Mouse (Mus musculus) hindbrain, embryonic 11.5 days (tissue): Measurements from ENCODE around the gene Tshb. TPM values are rescaled to one million over a fixed set of nuclear protein-coding genes. Genes with fewer than 3 reads are reported as not detected.

Experiments
- ATAC-seq: fragments of 200-750 bp; cut with Nextera tagmentation; 2 replicates; pipeline ENCODE4 v1.8.0; 2017; ENCODE audit warnings: mild to moderate bottlenecking, moderate TSS enrichment, moderate library complexity; ENCODE audit not compliant: low FRiP score
- DNase-seq: peaks from one replicate; pipeline ENCODE4 v3.0.0-alpha.2; 2015; ENCODE audit warnings: low spot score
- H3K27ac ChIP-seq: fragments of 300-500 bp; sonication (generic); 2 replicates; pipeline ENCODE4 v1.5.1; 2014; ENCODE audit warnings: mild to moderate bottlenecking, low read depth, low read length
- H3K27me3 ChIP-seq: fragments of 300-500 bp; sonication (generic); 2 replicates; pipeline ENCODE4 v1.6.1; 2014; ENCODE audit warnings: mild to moderate bottlenecking, low read length, moderate library complexity, mixed read lengths; ENCODE audit not compliant: control insufficient read depth, insufficient read depth
- H3K36me3 ChIP-seq: fragments of 300-500 bp; sonication (generic); 2 replicates; pipeline ENCODE4 v1.6.1; 2014; ENCODE audit warnings: mild to moderate bottlenecking, low read length, moderate library complexity, mixed read lengths; ENCODE audit not compliant: control insufficient read depth, insufficient read depth
- H3K4me1 ChIP-seq: fragments of 300-500 bp; sonication (generic); replicated peaks from 2 replicates; pipeline ENCODE4 v1.6.1; 2014; ENCODE audit warnings: low read length, mixed read lengths; ENCODE audit not compliant: control insufficient read depth, insufficient read depth
- H3K4me2 ChIP-seq: fragments of 300-500 bp; sonication (generic); replicated peaks from 2 replicates; pipeline ENCODE4 v1.6.1; 2014; ENCODE audit warnings: mild to moderate bottlenecking, low read depth, low read length
- H3K4me3 ChIP-seq: fragments of 300-500 bp; sonication (generic); 2 replicates; pipeline ENCODE4 v1.5.1; 2014; ENCODE audit warnings: low read depth, low read length
- H3K9ac ChIP-seq: fragments of 300-500 bp; sonication (generic); 2 replicates; pipeline ENCODE4 v1.6.1; 2014; ENCODE audit warnings: low read depth, low read length
- H3K9me3 ChIP-seq: fragments of 300-500 bp; sonication (generic); 2 replicates; pipeline ENCODE4 v1.6.1; 2016; ENCODE audit warnings: low read length; ENCODE audit not compliant: control insufficient read depth
- WGBS: fragments of 180-500 bp; shearing (Covaris S2); extraction: QIAGEN DNeasy Blood & Tissue Kit; methylation state at CpG from one replicate; pipeline ENCODE4 v1.1.7; 2014; 5-methylcytosine and 5-hydroxymethylcytosine counted together
- polyA plus RNA-seq: library from polyadenylated mRNA; unstranded; fragments of >200 nt; fragmentation: Nextera tagmentation; extraction: Ambion mirVana; gene quantifications from 2 replicates; pipeline ENCODE4 v1.2.1, GENCODE M21; 2014

Tshb gene
- polyA plus RNA-seq, 1 experiment from 2014 or later = 0.23 TPM

GRCm38 (mm10) chr3:102743781-102744471, 38.6 kb downstream of the Tshb start:
- no peak for DNase-seq
- Histone ChIP-seq H3K4me2 (no peak overlapping the region), H3K4me3 (no peak overlapping the region), H3K27me3 (no peaks in the 10 kb centered on the region), H3K9me3 (no peaks in the 10 kb centered on the region), H3K27ac (no peak overlapping the region), H3K4me1 (0 out of 2 replicates have a peak, but pooled peaks cover 2% of the 10 kb centered on the region), H3K36me3 (no peaks in the 10 kb centered on the region), H3K9ac (no peak overlapping the region)
- ATAC-seq = no peak
- WGBS = 73% methylated on average over 9 of the region's 9 CpGs

- no peak overlapping the region for H3K27ac ChIP-seq
- H3K4me3 ChIP-seq = no peak overlapping the region
- WGBS = 67% methylated on average over 4 of the region's 4 CpGs
- H3K36me3 ChIP-seq = no peaks in the 10 kb centered on the region
- no peak for DNase-seq
- H3K4me1 ChIP-seq = 0 out of 2 replicates have a peak, but pooled peaks cover 2% of the 10 kb centered on the region
- H3K4me2 ChIP-seq = no peak overlapping the region
- no peak overlapping the region for H3K9ac ChIP-seq
- H3K27me3 ChIP-seq = no peaks in the 10 kb centered on the region
- H3K9me3 ChIP-seq = no peaks in the 10 kb centered on the region
- no peak for ATAC-seq
These were observed 39.3 kb downstream of the Tshb start for GRCm38 (mm10) chr3:102743202-102743601.

- H3K9me3 ChIP-seq = no peaks in the 10 kb centered on the region
- no peak overlapping the region for H3K4me2 ChIP-seq
- 0 out of 2 replicates have a peak, but pooled peaks cover 2% of the 10 kb centered on the region for H3K4me1 ChIP-seq
- ATAC-seq = no peak
- no peak for DNase-seq
- H3K36me3 ChIP-seq = no peaks in the 10 kb centered on the region
- no peak overlapping the region for H3K9ac ChIP-seq
- H3K27me3 ChIP-seq = no peaks in the 10 kb centered on the region
- WGBS = 69% methylated on average over 4 of the region's 4 CpGs
- H3K4me3 ChIP-seq = no peak overlapping the region
- no peak overlapping the region for H3K27ac ChIP-seq
These were observed 39.8 kb downstream of the Tshb start for GRCm38 (mm10) chr3:102742725-102743124.

DNA sequence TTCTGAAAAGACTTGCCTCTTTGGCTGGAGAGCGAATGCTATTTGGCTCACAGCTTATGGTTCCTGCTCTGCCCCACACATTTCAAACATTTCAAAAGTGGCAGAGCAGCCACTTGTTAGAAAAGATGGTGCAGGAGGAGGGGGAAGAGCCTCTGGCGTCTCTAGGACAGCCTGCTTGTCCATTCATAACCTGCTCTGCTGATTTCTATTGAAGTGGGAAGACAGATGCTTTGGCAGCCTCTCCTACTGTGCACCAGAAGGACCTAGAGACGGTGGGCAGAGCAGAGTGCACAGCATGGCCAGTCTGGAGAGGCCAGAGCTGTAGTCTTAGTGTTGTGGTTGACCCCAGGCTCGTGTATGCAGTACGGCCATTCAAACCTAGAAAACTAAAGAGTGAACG, 43.6 kb downstream of the Tshb start:
- Histone ChIP-seq H3K27ac (no peak overlapping the region), H3K4me2 (no peak overlapping the region), H3K4me1 (peaks cover 2% of the 10 kb centered on the region; the same call in 1 of the 2 replicates), H3K36me3 (no peaks in the 10 kb centered on the region), H3K27me3 (peaks cover 2% of the 10 kb centered on the region; the same call in 1 of the 2 replicates), H3K9ac (no peak overlapping the region), H3K4me3 (no peak overlapping the region), H3K9me3 (no peaks in the 10 kb centered on the region)
- 80% methylated on average over 6 of the region's 6 CpGs for WGBS
- DNase-seq = no peak
- no peak for ATAC-seq

GRCm38 (mm10) chr3:102738161-102738901, 44.2 kb downstream of the Tshb start:
- H3K4me3 ChIP-seq = no peak overlapping the region
- no peak overlapping the region for H3K4me2 ChIP-seq
- WGBS = 83% methylated on average over 10 of the region's 10 CpGs
- peaks cover 1% of the 10 kb centered on the region; the same call in 1 of the 2 replicates for H3K4me1 ChIP-seq
- ATAC-seq (no peak), DNase-seq (no peak)
- peaks cover 4% of the 10 kb centered on the region; the same call in 1 of the 2 replicates for H3K27me3 ChIP-seq
- no peak overlapping the region for H3K27ac ChIP-seq
- no peaks in the 10 kb centered on the region for H3K36me3 ChIP-seq
- no peaks in the 10 kb centered on the region for H3K9me3 ChIP-seq
- no peak overlapping the region for H3K9ac ChIP-seq

- H3K9ac ChIP-seq = no peak overlapping the region
- H3K9me3 ChIP-seq = no peaks in the 10 kb centered on the region
- no peak overlapping the region for H3K27ac ChIP-seq
- ATAC-seq = no peak
- H3K4me3 ChIP-seq = no peak overlapping the region
- peaks cover 4% of the 10 kb centered on the region; the same call in 1 of the 2 replicates for H3K27me3 ChIP-seq
- DNase-seq = no peak
- no peaks in the 10 kb centered on the region for H3K36me3 ChIP-seq
- WGBS = 82% methylated on average over 6 of the region's 6 CpGs
- no peak overlapping the region for H3K4me2 ChIP-seq
- no peaks in the 10 kb centered on the region; the same call in 1 of the 2 replicates for H3K4me1 ChIP-seq
These were observed 45.4 kb downstream of the Tshb start for GRCm38 (mm10) chr3:102737106-102737505.

GRCm38 (mm10) chr3:102736436-102736835, 46.1 kb downstream of the Tshb start:
- Histone ChIP-seq H3K4me2 (no peak overlapping the region), H3K27ac (no peak overlapping the region), H3K27me3 (peaks cover 4% of the 10 kb centered on the region; the same call in 1 of the 2 replicates), H3K9ac (no peak overlapping the region), H3K9me3 (no peaks in the 10 kb centered on the region), H3K36me3 (no peaks in the 10 kb centered on the region), H3K4me3 (no peak overlapping the region), H3K4me1 (no peaks in the 10 kb centered on the region; the same call in 1 of the 2 replicates)
- no peak for ATAC-seq
- 75% methylated on average over 6 of the region's 6 CpGs for WGBS
- no peak for DNase-seq

GRCm38 (mm10) chr3:102735638-102736037, 46.9 kb downstream of the Tshb start:
- no peak overlapping the region for H3K27ac ChIP-seq
- DNase-seq = peak; percentile 25

More at GRCm38 (mm10) chr3:102735638-102736037, 46.9 kb downstream of the Tshb start:
- 58% methylated on average over 6 of the region's 6 CpGs for WGBS
- ATAC-seq = no peak
- Histone ChIP-seq H3K4me3 (peak overlapping the region; percentile 68), H3K9ac (peak overlapping the region; percentile 52; the same call in 1 of the 2 replicates), H3K4me2 (peak overlapping the region; percentile 59), H3K36me3 (no peaks in the 10 kb centered on the region), H3K27me3 (peaks cover 4% of the 10 kb centered on the region; the same call in 1 of the 2 replicates), H3K4me1 (no peaks in the 10 kb centered on the region; the same call in 1 of the 2 replicates), H3K9me3 (no peaks in the 10 kb centered on the region)
